Mouse (Mus musculus) intestine, postnatal 0 days (tissue): ENCODE results near the gene Efna2. TPM values are rescaled to one million over a fixed set of nuclear protein-coding genes. Genes with fewer than 3 reads are reported as not detected.

Experiments
- ATAC-seq: fragments of 200-750 bp; cut with Nextera tagmentation; 2 replicates; pipeline ENCODE4 v1.8.0; 2017; ENCODE audit warnings: mild to moderate bottlenecking, moderate TSS enrichment, moderate library complexity
- H3K27ac ChIP-seq: fragments of 300-500 bp; sonication (generic); 2 replicates; pipeline ENCODE4 v1.5.1; 2014; ENCODE audit warnings: mild to moderate bottlenecking, low read depth, low read length, moderate library complexity
- H3K27me3 ChIP-seq: fragments of 300-500 bp; sonication (generic); replicated peaks from 2 replicates; pipeline ENCODE4 v1.6.1; 2014; ENCODE audit warnings: low read length, mixed read lengths; ENCODE audit not compliant: control insufficient read depth, insufficient read depth
- H3K36me3 ChIP-seq: fragments of 300-500 bp; sonication (generic); 2 replicates; pipeline ENCODE4 v1.6.1; 2014; ENCODE audit warnings: mild to moderate bottlenecking, moderate library complexity; ENCODE audit not compliant: control insufficient read depth, insufficient read depth
- H3K4me1 ChIP-seq: fragments of 300-500 bp; sonication (generic); replicated peaks from 2 replicates; pipeline ENCODE4 v1.6.1; 2014; ENCODE audit warnings: antibody characterized with exemption, low read length, mixed read lengths; ENCODE audit not compliant: control insufficient read depth, insufficient read depth
- H3K4me2 ChIP-seq: fragments of 300-500 bp; sonication (generic); replicated peaks from 2 replicates; pipeline ENCODE4 v1.6.1; 2014; ENCODE audit warnings: low read depth, mild to moderate bottlenecking, moderate library complexity
- H3K4me3 ChIP-seq: fragments of 300-500 bp; sonication (generic); 2 replicates; pipeline ENCODE4 v1.5.1; 2014; ENCODE audit warnings: low read depth, low read length
- H3K9ac ChIP-seq: fragments of 300-500 bp; sonication (generic); 2 replicates; pipeline ENCODE4 v1.6.1; 2014; ENCODE audit warnings: mild to moderate bottlenecking, low read depth, low read length
- H3K9me3 ChIP-seq: fragments of 300-500 bp; sonication (generic); 2 replicates; pipeline ENCODE4 v1.6.1; 2016; ENCODE audit warnings: mixed run types; ENCODE audit not compliant: control insufficient read depth
- CTCF ChIP-seq: sonication (generic); IDR thresholded peaks from 2 replicates; pipeline ENCODE4 v1.5.1; 2016; ENCODE audit warnings: low read depth, mild to moderate bottlenecking, control low read depth, antibody characterized with exemption, moderate library complexity
- WGBS: fragments of 180-500 bp; shearing (Covaris S2); extraction: QIAGEN DNeasy Blood & Tissue Kit; methylation state at CpG from one replicate; pipeline ENCODE4 v1.1.7; 2014; 5-methylcytosine and 5-hydroxymethylcytosine counted together
- polyA plus RNA-seq: library from polyadenylated mRNA; unstranded; fragments of >200 nt; fragmentation: Nextera tagmentation; extraction: Ambion mirVana; gene quantifications from 2 replicates; pipeline ENCODE4 v1.2.1, GENCODE M21; 2015

The Efna2 gene
- polyA plus RNA-seq, 1 experiment from 2014 or later = 3.5 TPM

GRCm38 (mm10) chr10:80194441-80194840 lies 15.2 kb downstream of the Efna2 start:
- WGBS = 62% methylated on average over 8 of the region's 8 CpGs
- Histone ChIP-seq H3K4me1 (no peaks in the 10 kb centered on the region), H3K27ac (no peak overlapping the region), H3K27me3 (peaks cover 27% of the 10 kb centered on the region), H3K36me3 (no peaks in the 10 kb centered on the region), H3K4me2 (no peak overlapping the region), H3K9ac (no peak overlapping the region), H3K4me3 (no peak overlapping the region), H3K9me3 (no peaks in the 10 kb centered on the region)
- no peak for TF ChIP-seq CTCF
- ATAC-seq = no peak

GRCm38 (mm10) chr10:80196167-80196566 lies 16.9 kb downstream of the Efna2 start:
- 93% methylated on average over 1 of the region's 1 CpGs for WGBS
- no peaks in the 10 kb centered on the region for H3K9me3 ChIP-seq
- no peak overlapping the region for H3K4me3 ChIP-seq
- H3K27me3 ChIP-seq = 0 out of 2 replicates have a peak, but pooled peaks cover 13% of the 10 kb centered on the region
- H3K36me3 ChIP-seq = no peaks in the 10 kb centered on the region
- no peak overlapping the region for H3K9ac ChIP-seq
- no peaks in the 10 kb centered on the region for H3K4me1 ChIP-seq
- H3K27ac ChIP-seq = no peak overlapping the region
- no peak for TF ChIP-seq CTCF
- no peak for ATAC-seq
- no peak overlapping the region for H3K4me2 ChIP-seq

GRCm38 (mm10) chr10:80196778-80197581 lies 17.7 kb downstream of the Efna2 start:
- 83% methylated on average over 33 of the region's 33 CpGs for WGBS
- Histone ChIP-seq H3K9ac (no peak overlapping the region), H3K4me2 (no peak overlapping the region), H3K4me3 (no peak overlapping the region), H3K36me3 (no peaks in the 10 kb centered on the region), H3K4me1 (no peaks in the 10 kb centered on the region), H3K27ac (no peak overlapping the region), H3K27me3 (0 out of 2 replicates have a peak, but pooled peaks cover 7% of the 10 kb centered on the region), H3K9me3 (no peaks in the 10 kb centered on the region)
- no peak for TF ChIP-seq CTCF
- no peak for ATAC-seq

GRCm38 (mm10) chr10:80199440-80200008 lies 20.2 kb downstream of the Efna2 start:
- Histone ChIP-seq H3K27ac (no peak overlapping the region), H3K4me3 (no peak overlapping the region), H3K4me2 (no peak overlapping the region), H3K27me3 (no peaks in the 10 kb centered on the region), H3K9ac (no peak overlapping the region), H3K36me3 (no peaks in the 10 kb centered on the region), H3K4me1 (no peaks in the 10 kb centered on the region), H3K9me3 (no peaks in the 10 kb centered on the region)
- WGBS = 52% methylated on average over 3 of the region's 3 CpGs
- peak; percentile 72 for ATAC-seq
- TF ChIP-seq CTCF = peak; percentile 96

GRCm38 (mm10) chr10:80200485-80200884 lies 21.2 kb downstream of the Efna2 start:
- H3K4me3 ChIP-seq = no peak overlapping the region
- H3K27ac ChIP-seq = no peak overlapping the region
- TF ChIP-seq CTCF = no peak
- no peaks in the 10 kb centered on the region for H3K27me3 ChIP-seq
- ATAC-seq = no peak
- no peaks in the 10 kb centered on the region for H3K4me1 ChIP-seq
- no peak overlapping the region for H3K9ac ChIP-seq
- H3K4me2 ChIP-seq = no peak overlapping the region
- 81% methylated on average over 6 of the region's 6 CpGs for WGBS
- H3K9me3 ChIP-seq = no peaks in the 10 kb centered on the region
- no peaks in the 10 kb centered on the region for H3K36me3 ChIP-seq

GRCm38 (mm10) chr10:80204055-80204454 lies 24.8 kb downstream of the Efna2 start:
- WGBS = 29% methylated on average over 7 of the region's 7 CpGs
- H3K9me3 ChIP-seq = no peaks in the 10 kb centered on the region

More at GRCm38 (mm10) chr10:80204055-80204454, 24.8 kb downstream of the Efna2 start:
- Histone ChIP-seq H3K9ac (no peak overlapping the region), H3K4me1 (no peaks in the 10 kb centered on the region), H3K27ac (no peak overlapping the region), H3K4me2 (no peak overlapping the region), H3K4me3 (no peak overlapping the region), H3K36me3 (no peaks in the 10 kb centered on the region), H3K27me3 (no peaks in the 10 kb centered on the region)
- ATAC-seq = no peak
- TF ChIP-seq CTCF = no peak
